Comparison of ENCODE assay signal across 8 mouse cellular contexts in the genomic region with DNA sequence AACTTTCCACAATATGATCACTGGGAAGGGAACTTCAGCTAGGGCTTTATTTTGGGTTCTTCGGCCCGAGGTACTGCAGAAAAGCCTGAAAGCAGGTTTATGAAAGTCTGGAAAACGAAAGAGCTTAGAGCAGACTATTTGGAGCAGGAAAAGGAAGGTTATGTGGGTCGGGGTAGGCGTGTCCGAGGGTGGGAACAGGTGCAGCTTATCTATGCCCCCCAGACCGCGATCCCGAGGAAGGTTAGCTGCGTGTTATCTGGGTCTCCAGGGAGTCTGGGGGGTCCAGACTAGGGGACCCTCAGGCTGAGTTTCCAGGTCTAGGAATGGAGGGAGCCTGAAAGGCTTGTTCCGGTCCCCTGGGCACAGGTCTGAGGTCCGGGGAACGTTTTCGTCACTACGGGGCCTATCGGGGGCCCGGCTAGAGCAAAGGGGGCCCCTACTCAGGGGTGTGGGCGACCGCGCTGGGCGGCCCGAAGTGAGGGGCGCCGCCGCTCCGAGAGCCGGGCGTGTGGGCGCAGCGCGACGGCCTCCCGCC. TPM values are rescaled to one million over a fixed set of nuclear protein-coding genes. Genes with fewer than 3 reads are reported as not detected.
DNase-seq lines count a peak whose midpoint lies in the region; ATAC-seq and TF ChIP-seq lines count a peak whose summit lies in the region.

No protein-coding gene starts in this region.

- TF ChIP-seq CTCF in forebrain, postnatal 0 days (IDR thresholded peaks at IDR 0.05; ENCODE audit: low read depth) = no peak

- H3K27ac ChIP-seq in heart, embryonic 12.5 days (ENCODE audit: poor library complexity, severe bottlenecking) = peak overlapping the region; percentile 84
- peak overlapping the region; percentile 84 for H3K27ac ChIP-seq in forebrain, postnatal 0 days (ENCODE audit: low read depth, low read length)
- H3K27ac ChIP-seq in midbrain, embryonic 12.5 days (replicated peaks) = peak overlapping the region; percentile 89

- peak overlapping the region; percentile 89 for H3K9ac ChIP-seq in heart, embryonic 12.5 days
- peak overlapping the region; percentile 93 for H3K9ac ChIP-seq in forebrain, postnatal 0 days
- H3K9ac ChIP-seq in midbrain, embryonic 12.5 days (replicated peaks) = peak overlapping the region; percentile 99

- WGBS in heart, embryonic 12.5 days = under 1% methylated on average over 33 of the region's 33 CpGs
- under 1% methylated on average over 33 of the region's 33 CpGs for WGBS in forebrain, postnatal 0 days
- WGBS in midbrain, embryonic 12.5 days = 1% methylated on average over 17 of the region's 33 CpGs

- no peak for DNase-seq in heart, postnatal 25 days (ENCODE audit: low spot score)
- peak; percentile 52 for DNase-seq in adrenal gland, postnatal 10 days
- no peak for DNase-seq in forebrain, postnatal 0 days
- peak; percentile 22 to 59 for DNase-seq in kidney, postnatal 25 days
- DNase-seq in thymus, postnatal 10 days (ENCODE audit: low spot score in 2 of 2) = peak; percentile 45 to 52
- no peak for DNase-seq in B cell, adult 2 months

- H3K27me3 ChIP-seq in heart, embryonic 12.5 days (replicated peaks) = no peaks in the 10 kb centered on the region
- no peaks in the 10 kb centered on the region for H3K27me3 ChIP-seq in forebrain, postnatal 0 days (ENCODE audit: insufficient read depth, low read length)
- no peaks in the 10 kb centered on the region for H3K27me3 ChIP-seq in midbrain, embryonic 12.5 days

- peak overlapping the region; percentile 65 for H3K4me3 ChIP-seq in heart, embryonic 12.5 days
- peak overlapping the region; percentile 89 for H3K4me3 ChIP-seq in forebrain, postnatal 0 days (ENCODE audit: low read depth, low read length)
- H3K4me3 ChIP-seq in midbrain, embryonic 12.5 days = peak overlapping the region; percentile 99

- peaks cover 31% of the 10 kb centered on the region for H3K36me3 ChIP-seq in heart, embryonic 12.5 days
- peaks cover 5% of the 10 kb centered on the region; the same call in 1 of the 2 replicates for H3K36me3 ChIP-seq in forebrain, postnatal 0 days (ENCODE audit: insufficient read depth)
- peaks cover 7% of the 10 kb centered on the region for H3K36me3 ChIP-seq in midbrain, embryonic 12.5 days

- peaks cover 42% of the 10 kb centered on the region for H3K4me1 ChIP-seq in heart, embryonic 12.5 days (replicated peaks)
- H3K4me1 ChIP-seq in forebrain, postnatal 0 days (ENCODE audit: insufficient read depth) = peaks cover 10% of the 10 kb centered on the region
- peaks cover 37% of the 10 kb centered on the region for H3K4me1 ChIP-seq in midbrain, embryonic 12.5 days

- intact Hi-C loops in heart, postnatal 25 days (cut with DNase I) = loop anchor here (5.0 kb wide), 1 partner anchor 78 kb away; a partner anchor contains a TSS

- ATAC-seq in heart, embryonic 12.5 days (ENCODE audit: insufficient number of reproducible peaks, low FRiP score) = peak; percentile 69
- peak; percentile 61 for ATAC-seq in forebrain, postnatal 0 days
- no peak; the same call in 1 of the 2 replicates for ATAC-seq in midbrain, embryonic 12.5 days (ENCODE audit: low FRiP score, low read depth)

- no peaks in the 10 kb centered on the region for H3K9me3 ChIP-seq in heart, embryonic 12.5 days (replicated peaks)
- no peaks in the 10 kb centered on the region for H3K9me3 ChIP-seq in forebrain, postnatal 0 days (ENCODE audit: low read length)
- no peaks in the 10 kb centered on the region for H3K9me3 ChIP-seq in midbrain, embryonic 12.5 days

- peak overlapping the region; percentile 90 for H3K4me2 ChIP-seq in heart, embryonic 12.5 days
- peak overlapping the region; percentile 81 for H3K4me2 ChIP-seq in forebrain, postnatal 0 days (ENCODE audit: low read depth)
- H3K4me2 ChIP-seq in midbrain, embryonic 12.5 days (replicated peaks) = peak overlapping the region; percentile 98

RNA-seq across cellular contexts. Expression of a gene that starts 0.5 kb away (rescaled TPM):
- 20.2 and 22.1 TPM in 2 replicates for polyA plus RNA-seq in heart, embryonic 12.5 days (2016; fragmentation: Nextera tagmentation; extraction: Ambion mirVana)
- 1 to 10 TPM; 4.6 to 4.8 TPM for total RNA-seq in heart, postnatal 25 days (2021)
- total RNA-seq in adrenal gland, postnatal 10 days (2021) = 10 to 100 TPM in 1 of 2 experiments, 1 to 10 TPM in 1; 8.5 to 11.8 TPM
- total RNA-seq in forebrain, postnatal 0 days (2014; rRNA removed) = 3.7 and 5.1 TPM in 2 replicates
- 2.1 and 2.5 TPM in 2 replicates for polyA plus RNA-seq in forebrain, postnatal 0 days (2015; fragmentation: Nextera tagmentation; extraction: Ambion mirVana)
- polyA plus RNA-seq in midbrain, embryonic 12.5 days (2016; fragmentation: Nextera tagmentation; extraction: Ambion mirVana) = 20.4 and 23.7 TPM in 2 replicates

RNA-seq across cellular contexts. Expression of a gene that starts 0.6 kb away (rescaled TPM):
- 3.7 and 4.5 TPM in 2 replicates for polyA plus RNA-seq in heart, embryonic 12.5 days (2016; fragmentation: Nextera tagmentation; extraction: Ambion mirVana)
- 10 to 100 TPM; 13.6 to 13.7 TPM for total RNA-seq in heart, postnatal 25 days (2021)
- 10 to 100 TPM; 24.2 to 38.0 TPM for total RNA-seq in adrenal gland, postnatal 10 days (2021)
- total RNA-seq in forebrain, postnatal 0 days (2014; rRNA removed) = 16.0 and 22.9 TPM in 2 replicates
- polyA plus RNA-seq in forebrain, postnatal 0 days (2015; fragmentation: Nextera tagmentation; extraction: Ambion mirVana) = 1.5 and 3.4 TPM in 2 replicates
- 6.2 and 6.4 TPM in 2 replicates for polyA plus RNA-seq in midbrain, embryonic 12.5 days (2016; fragmentation: Nextera tagmentation; extraction: Ambion mirVana)

RNA-seq across cellular contexts. Expression of a gene that starts 15.5 kb away (rescaled TPM):
- polyA plus RNA-seq in heart, embryonic 12.5 days (2016; fragmentation: Nextera tagmentation; extraction: Ambion mirVana) = 7.0 TPM in 2 replicates
- 1 to 10 TPM; 1.4 to 1.5 TPM for total RNA-seq in heart, postnatal 25 days (2021)
- total RNA-seq in adrenal gland, postnatal 10 days (2021) = 1 to 10 TPM; 4.2 to 5.5 TPM
- 23.6 and 28.8 TPM in 2 replicates for total RNA-seq in forebrain, postnatal 0 days (2014; rRNA removed)
- 44.3 and 52.2 TPM in 2 replicates for polyA plus RNA-seq in forebrain, postnatal 0 days (2015; fragmentation: Nextera tagmentation; extraction: Ambion mirVana)
- polyA plus RNA-seq in midbrain, embryonic 12.5 days (2016; fragmentation: Nextera tagmentation; extraction: Ambion mirVana) = 10.4 and 11.7 TPM in 2 replicates

RNA-seq across cellular contexts. Expression of a gene that starts 50.4 kb away (rescaled TPM):
- polyA plus RNA-seq in heart, embryonic 12.5 days (2016; fragmentation: Nextera tagmentation; extraction: Ambion mirVana) = 5.0 and 5.5 TPM in 2 replicates
- 1 to 10 TPM; 7.8 to 8.4 TPM for total RNA-seq in heart, postnatal 25 days (2021)
- 10 to 100 TPM; 18.6 to 20.2 TPM for total RNA-seq in adrenal gland, postnatal 10 days (2021)
- 56.6 and 62.5 TPM in 2 replicates for total RNA-seq in forebrain, postnatal 0 days (2014; rRNA removed)
- 17.4 and 20.6 TPM in 2 replicates for polyA plus RNA-seq in forebrain, postnatal 0 days (2015; fragmentation: Nextera tagmentation; extraction: Ambion mirVana)
- 12.4 and 12.5 TPM in 2 replicates for polyA plus RNA-seq in midbrain, embryonic 12.5 days (2016; fragmentation: Nextera tagmentation; extraction: Ambion mirVana)

Comparison
In these comparisons a context has a peak if more than half of its experiments do, and no peak if none do; other contexts are left out.
1. DNase-seq: peak in adrenal gland, postnatal 10 days (single experiment), kidney, postnatal 25 days (2 of 2) and thymus, postnatal 10 days (2 of 2); none in heart, postnatal 25 days (single experiment), forebrain, postnatal 0 days (single experiment) and B cell, adult 2 months (0 of 2).
2. Peak in every context shown above with its lines, with median percentiles within 50 percentile points of each other: H3K27ac ChIP-seq, H3K4me2 ChIP-seq, H3K4me3 ChIP-seq and H3K9ac ChIP-seq.